Mouse (Mus musculus) lung, embryonic 16.5 days (tissue): ENCODE measurements around the gene Agxt2. TPM values are rescaled to one million over a fixed set of nuclear protein-coding genes. Genes with fewer than 3 reads are reported as not detected.

ENCODE experiments used
- ATAC-seq: fragments of 200-750 bp; cut with Nextera tagmentation; 2 replicates; pipeline ENCODE4 v1.8.0; 2017; ENCODE audit warnings: low read depth, mild to moderate bottlenecking, moderate library complexity
- H3K27ac ChIP-seq: fragments of 300-500 bp; sonication (generic); 2 replicates; pipeline ENCODE4 v1.5.1; 2014; ENCODE audit warnings: mild to moderate bottlenecking, control low read depth, low read length
- H3K27me3 ChIP-seq: fragments of 300-500 bp; sonication (generic); 2 replicates; pipeline ENCODE4 v1.6.1; 2014; ENCODE audit warnings: low read depth, low read length, mixed read lengths; ENCODE audit not compliant: control insufficient read depth, insufficient read depth
- H3K36me3 ChIP-seq: fragments of 300-500 bp; sonication (generic); 2 replicates; pipeline ENCODE4 v1.6.1; 2014; ENCODE audit warnings: low read length; ENCODE audit not compliant: control insufficient read depth, insufficient read depth
- H3K4me1 ChIP-seq: fragments of 300-500 bp; sonication (generic); replicated peaks from 2 replicates; pipeline ENCODE4 v1.6.1; 2014; ENCODE audit warnings: low read length, mixed read lengths; ENCODE audit not compliant: control insufficient read depth, insufficient read depth
- H3K4me2 ChIP-seq: fragments of 300-500 bp; sonication (generic); 2 replicates; pipeline ENCODE4 v1.6.1; 2014; ENCODE audit warnings: low read depth, low read length, control low read depth
- H3K4me3 ChIP-seq: fragments of 300-500 bp; sonication (generic); 2 replicates; pipeline ENCODE4 v1.5.1; 2014; ENCODE audit warnings: mild to moderate bottlenecking, low read length, control low read depth
- H3K9ac ChIP-seq: fragments of 300-500 bp; sonication (generic); 2 replicates; pipeline ENCODE4 v1.6.1; 2014; ENCODE audit warnings: low read length, control low read depth
- H3K9me3 ChIP-seq: fragments of 300-500 bp; sonication (generic); 2 replicates; pipeline ENCODE4 v1.6.1; 2016; ENCODE audit warnings: low read length; ENCODE audit not compliant: control insufficient read depth
- WGBS: fragments of 180-500 bp; shearing (Covaris S2); extraction: QIAGEN DNeasy Blood & Tissue Kit; methylation state at CpG from one replicate; pipeline ENCODE4 v1.1.7; 2014; 5-methylcytosine and 5-hydroxymethylcytosine counted together
- polyA plus RNA-seq: library from polyadenylated mRNA; unstranded; fragments of >200 nt; fragmentation: Nextera tagmentation; extraction: Ambion mirVana; gene quantifications from 2 replicates; pipeline ENCODE4 v1.2.1, GENCODE M21; 2015

The Agxt2 gene
- polyA plus RNA-seq, 1 experiment from 2014 or later: 0.09 TPM

DNA sequence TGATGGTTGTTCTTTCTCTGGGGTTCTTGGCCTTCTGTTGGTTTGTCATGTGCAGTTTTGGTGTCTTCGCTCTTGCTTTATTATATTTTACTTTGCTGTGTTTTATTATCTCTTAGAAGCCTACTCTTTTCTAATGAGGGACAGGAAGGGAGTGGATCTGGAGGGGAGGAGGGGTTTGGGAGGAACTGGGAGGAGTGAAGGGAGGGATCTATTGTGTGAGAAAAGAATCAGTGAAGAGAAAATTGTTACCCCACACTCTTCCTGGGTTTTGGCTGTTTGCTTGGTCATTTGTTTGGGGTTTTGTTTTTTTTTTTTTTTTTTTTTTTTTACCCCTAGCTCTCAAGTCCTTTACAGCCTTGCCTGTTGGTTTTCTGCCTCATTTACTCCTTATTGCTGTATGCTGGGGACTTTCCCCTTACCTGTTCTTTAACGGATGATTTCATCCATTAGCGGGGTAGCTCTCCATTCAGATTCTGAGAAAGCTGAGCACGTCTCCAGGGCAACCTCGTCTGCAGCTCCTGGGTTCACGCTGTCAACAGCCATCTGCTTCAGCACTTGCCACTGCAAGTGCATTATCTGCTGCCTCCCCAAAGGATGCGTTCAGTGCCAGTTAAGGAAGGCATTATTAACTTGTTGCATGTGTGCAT lies 62.9 kb downstream of the Agxt2 start:
- no peaks in the 10 kb centered on the region for H3K27me3 ChIP-seq
- no peak overlapping the region for H3K4me3 ChIP-seq
- no peak overlapping the region for H3K9ac ChIP-seq
- H3K36me3 ChIP-seq: no peaks in the 10 kb centered on the region
- no peak overlapping the region for H3K27ac ChIP-seq
- no peak overlapping the region for H3K4me2 ChIP-seq
- ATAC-seq: no peak
- no peaks in the 10 kb centered on the region for H3K4me1 ChIP-seq
- 33% methylated on average over 7 of the region's 7 CpGs for WGBS
- no peaks in the 10 kb centered on the region for H3K9me3 ChIP-seq

DNA sequence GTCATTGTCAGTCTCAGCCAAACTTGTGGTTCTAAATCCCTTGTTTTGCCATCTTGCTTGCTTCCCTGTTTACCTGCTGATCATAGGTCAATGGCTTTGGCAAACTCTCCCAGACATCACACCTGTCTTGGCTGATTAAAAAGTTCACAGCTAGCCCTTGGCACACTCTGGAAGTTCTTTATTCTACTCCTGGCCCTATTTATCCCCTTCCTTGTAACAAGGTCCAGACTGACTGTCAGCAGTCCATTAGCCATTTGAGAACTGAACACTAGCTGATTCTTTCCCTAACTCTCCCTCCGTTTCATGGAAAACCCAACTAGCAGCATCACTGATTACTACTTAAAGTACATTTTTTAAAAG lies 63.4 kb downstream of the Agxt2 start:
- Histone ChIP-seq H3K4me1 (no peaks in the 10 kb centered on the region), H3K9me3 (no peaks in the 10 kb centered on the region), H3K4me3 (no peak overlapping the region), H3K27ac (no peak overlapping the region), H3K4me2 (no peak overlapping the region), H3K36me3 (no peaks in the 10 kb centered on the region), H3K27me3 (no peaks in the 10 kb centered on the region), H3K9ac (no peak overlapping the region)
- no peak for ATAC-seq
- 69% methylated on average over 1 of the region's 1 CpGs for WGBS

DNA sequence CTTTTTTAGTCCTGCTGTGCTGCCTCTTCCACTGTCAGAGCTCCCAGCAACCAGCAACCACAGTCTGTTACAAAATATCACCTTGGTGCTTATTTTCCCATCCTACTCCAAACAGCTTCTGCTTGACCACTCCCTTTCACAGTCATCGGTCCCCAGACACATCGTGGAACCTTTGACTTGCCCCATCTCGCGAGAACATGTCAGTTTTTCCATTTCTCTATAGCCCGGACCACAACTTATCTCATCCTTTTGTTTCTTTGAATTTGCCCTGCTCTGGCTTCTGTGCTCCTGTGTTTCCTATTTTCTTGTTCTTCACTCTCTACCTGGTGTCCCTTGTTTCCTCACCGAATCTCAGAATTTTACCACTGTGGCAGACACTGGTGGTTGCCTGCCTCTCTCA lies 67.8 kb downstream of the Agxt2 start:
- Histone ChIP-seq H3K9me3 (no peaks in the 10 kb centered on the region), H3K4me1 (no peaks in the 10 kb centered on the region), H3K27ac (no peak overlapping the region), H3K9ac (no peak overlapping the region), H3K4me2 (no peak overlapping the region), H3K4me3 (no peak overlapping the region), H3K36me3 (no peaks in the 10 kb centered on the region), H3K27me3 (no peaks in the 10 kb centered on the region)
- no peak for ATAC-seq
- WGBS: 91% methylated on average over 6 of the region's 6 CpGs

DNA sequence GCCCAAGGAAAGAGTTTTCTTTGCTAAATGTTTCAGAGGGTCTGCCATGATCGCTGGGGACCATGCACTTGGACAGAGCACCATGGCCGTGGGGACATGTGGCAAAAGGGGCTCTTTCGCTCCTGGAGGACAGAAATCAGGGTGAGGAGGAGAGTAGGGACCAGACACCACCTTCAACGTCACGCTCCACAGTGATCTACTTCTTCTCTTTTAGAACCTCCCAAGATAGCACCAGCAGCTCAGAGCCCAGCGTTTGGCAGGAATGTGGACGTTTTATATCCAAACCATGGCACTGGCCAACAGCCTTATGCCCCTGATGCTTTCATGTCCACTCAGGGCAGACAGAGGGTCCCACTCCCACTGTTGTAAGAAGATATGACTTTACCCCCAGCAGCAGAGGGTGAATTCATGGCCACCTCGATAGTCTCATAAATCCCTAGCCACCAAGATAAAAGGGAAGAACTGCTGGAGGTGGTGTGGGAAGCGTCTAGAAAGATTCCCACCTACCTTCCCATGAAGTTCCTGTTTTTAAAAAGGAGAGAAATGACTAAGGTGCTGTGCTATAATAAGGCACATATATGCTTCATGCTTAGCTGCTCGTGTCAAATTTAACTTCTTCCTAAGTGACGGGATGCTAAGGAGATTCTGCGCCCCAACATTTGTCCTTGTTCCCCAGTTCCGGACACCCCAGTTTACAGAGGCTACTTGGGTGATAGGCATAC lies 68.4 kb downstream of the Agxt2 start:
- Histone ChIP-seq H3K36me3 (no peaks in the 10 kb centered on the region), H3K4me1 (no peaks in the 10 kb centered on the region), H3K27ac (no peak overlapping the region), H3K4me3 (no peak overlapping the region), H3K27me3 (no peaks in the 10 kb centered on the region), H3K9me3 (no peaks in the 10 kb centered on the region), H3K4me2 (no peak overlapping the region), H3K9ac (no peak overlapping the region)
- no peak for ATAC-seq
- WGBS: 88% methylated on average over 13 of the region's 13 CpGs

DNA sequence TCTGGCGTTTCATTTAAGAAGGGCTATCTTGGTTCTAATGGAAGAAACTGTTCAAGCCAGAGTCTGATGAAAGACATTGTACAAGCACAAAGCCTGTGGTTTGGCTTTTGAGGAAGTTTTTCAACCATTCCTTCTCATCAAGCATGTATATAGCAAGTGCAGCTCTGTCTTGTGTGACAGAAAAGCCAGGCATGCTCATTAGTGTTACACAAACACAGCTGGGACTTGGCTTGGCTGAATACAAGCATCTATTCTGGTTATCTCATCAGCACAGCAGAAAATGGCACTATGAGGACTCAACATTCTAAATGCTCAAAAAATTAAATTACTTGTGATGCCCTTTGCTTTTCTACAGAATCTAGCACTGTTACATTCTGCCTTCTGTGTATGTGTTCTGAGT lies 78.6 kb downstream of the Agxt2 start:
- no peak for ATAC-seq
- Histone ChIP-seq H3K27me3 (no peaks in the 10 kb centered on the region), H3K4me3 (no peak overlapping the region), H3K9ac (no peak overlapping the region), H3K27ac (no peak overlapping the region), H3K36me3 (peaks cover 2% of the 10 kb centered on the region; the same call in 1 of the 2 replicates), H3K9me3 (no peaks in the 10 kb centered on the region), H3K4me1 (no peaks in the 10 kb centered on the region), H3K4me2 (no peak overlapping the region)
- WGBS: 69% methylated on average over 1 of the region's 1 CpGs

DNA sequence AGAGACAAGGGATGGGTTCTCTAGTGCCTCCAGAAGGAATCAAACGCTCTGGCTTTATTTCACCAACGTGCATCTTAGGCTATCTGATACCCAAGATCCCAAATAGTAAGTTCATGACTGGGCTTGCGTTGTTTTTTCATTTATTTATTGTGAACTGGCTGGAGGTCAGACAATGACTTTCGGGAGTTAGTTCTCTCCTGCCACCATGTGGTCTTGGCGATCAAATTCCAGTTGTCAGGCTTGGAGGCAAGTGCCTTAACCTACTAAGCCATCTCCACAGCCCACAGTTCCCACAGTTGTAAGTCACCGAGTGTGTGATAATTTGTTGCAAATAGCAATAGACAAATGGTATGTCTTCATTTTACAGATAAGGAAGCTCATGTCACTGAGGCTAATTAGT lies 81.6 kb downstream of the Agxt2 start:
- Histone ChIP-seq H3K4me1 (no peaks in the 10 kb centered on the region), H3K27ac (no peak overlapping the region), H3K9ac (no peak overlapping the region), H3K9me3 (no peaks in the 10 kb centered on the region), H3K4me2 (no peak overlapping the region), H3K27me3 (no peaks in the 10 kb centered on the region), H3K36me3 (peaks cover 2% of the 10 kb centered on the region; the same call in 1 of the 2 replicates), H3K4me3 (no peak overlapping the region)
- WGBS: 72% methylated on average over 6 of the region's 6 CpGs
- no peak for ATAC-seq

DNA sequence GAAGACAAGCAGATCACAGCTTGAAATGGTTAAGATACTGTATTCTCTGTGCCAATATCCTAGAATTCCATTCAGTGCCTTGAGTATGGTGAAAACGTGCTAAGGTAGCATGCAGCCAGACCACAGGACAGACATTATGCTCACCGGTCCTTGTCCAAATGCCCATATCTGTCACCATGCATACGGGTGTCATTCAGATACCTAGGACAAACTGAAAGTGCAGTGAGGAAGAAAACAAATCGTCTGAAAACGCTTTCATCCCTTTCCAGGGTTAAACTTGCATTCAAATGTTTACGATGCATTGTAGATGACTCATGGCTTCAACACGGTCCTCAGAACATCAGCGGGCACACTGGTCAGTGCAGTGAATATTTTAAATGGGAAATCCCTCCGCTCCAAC lies 83.2 kb downstream of the Agxt2 start:
- WGBS: 83% methylated on average over 9 of the region's 9 CpGs
- Histone ChIP-seq H3K9ac (no peak overlapping the region), H3K27ac (no peak overlapping the region), H3K27me3 (no peaks in the 10 kb centered on the region), H3K4me3 (no peak overlapping the region), H3K36me3 (peaks cover 4% of the 10 kb centered on the region; the same call in 1 of the 2 replicates), H3K4me2 (no peak overlapping the region), H3K9me3 (no peaks in the 10 kb centered on the region), H3K4me1 (no peaks in the 10 kb centered on the region)
- no peak for ATAC-seq

DNA sequence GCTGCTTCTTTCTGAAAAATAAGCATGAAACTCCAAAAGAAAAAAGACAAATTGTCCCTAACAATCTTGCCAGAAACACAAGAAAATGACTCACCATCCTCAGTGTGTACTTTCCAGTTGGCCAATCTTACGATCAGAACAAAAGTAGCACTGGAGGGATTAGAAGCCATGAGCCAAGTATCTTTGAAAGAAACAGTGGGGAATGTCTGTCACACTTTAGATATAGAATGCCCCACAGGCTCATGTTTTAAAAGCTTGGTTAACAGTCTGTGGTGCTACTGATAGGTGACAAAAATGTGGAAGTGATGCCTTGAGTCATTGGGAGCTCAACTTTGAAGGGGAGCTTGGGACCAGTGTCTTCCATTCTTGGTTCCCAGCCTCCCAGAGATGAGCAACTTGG lies 83.9 kb downstream of the Agxt2 start:
- Histone ChIP-seq H3K9me3 (no peaks in the 10 kb centered on the region), H3K4me3 (no peak overlapping the region), H3K9ac (no peak overlapping the region), H3K4me2 (no peak overlapping the region), H3K27me3 (no peaks in the 10 kb centered on the region), H3K27ac (no peak overlapping the region), H3K4me1 (no peaks in the 10 kb centered on the region), H3K36me3 (peaks cover 8% of the 10 kb centered on the region; the same call in 1 of the 2 replicates)
- 82% methylated on average over 1 of the region's 1 CpGs for whole genome bisulfite sequencing
- no peak for ATAC-seq

DNA sequence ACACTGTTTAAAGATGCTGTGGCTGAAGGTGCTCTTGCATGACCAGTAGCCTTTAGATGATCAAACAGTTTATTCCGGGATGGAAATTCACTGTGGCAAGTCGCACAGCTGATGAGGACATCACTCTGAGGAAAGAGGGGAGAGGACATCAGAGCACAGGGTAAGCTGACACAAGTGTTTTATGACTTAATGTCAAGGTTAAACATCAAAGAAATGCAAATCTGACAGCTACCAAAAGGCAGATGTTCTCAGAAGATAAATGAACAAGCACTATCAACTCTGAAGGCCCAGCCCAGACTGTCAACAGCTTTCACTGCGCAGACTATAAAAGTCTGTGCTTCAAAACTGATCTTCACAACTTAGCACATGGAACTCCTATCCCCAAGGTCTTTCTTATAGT lies 88.8 kb downstream of the Agxt2 start:
- Histone ChIP-seq H3K36me3 (peaks cover 17% of the 10 kb centered on the region), H3K27ac (no peak overlapping the region), H3K9me3 (no peaks in the 10 kb centered on the region), H3K4me2 (no peak overlapping the region), H3K4me3 (no peak overlapping the region), H3K9ac (no peak overlapping the region), H3K4me1 (no peaks in the 10 kb centered on the region), H3K27me3 (no peaks in the 10 kb centered on the region)
- 90% methylated on average over 3 of the region's 3 CpGs for WGBS
- no peak for ATAC-seq
